Mouse (Mus musculus) liver, embryonic 14.5 days (tissue): ENCODE data around the gene Ubr2.

Experiments
- CTCF ChIP-seq: IDR thresholded peaks from 2 replicates; pipeline ENCODE4 v1.5.1; 2016; ENCODE audit warnings: antibody characterized with exemption, low read depth, control low read depth
- EP300 ChIP-seq: IDR thresholded peaks from 2 replicates; pipeline ENCODE4 v1.6.1; 2016; ENCODE audit warnings: antibody characterized with exemption, low read depth

DNA sequence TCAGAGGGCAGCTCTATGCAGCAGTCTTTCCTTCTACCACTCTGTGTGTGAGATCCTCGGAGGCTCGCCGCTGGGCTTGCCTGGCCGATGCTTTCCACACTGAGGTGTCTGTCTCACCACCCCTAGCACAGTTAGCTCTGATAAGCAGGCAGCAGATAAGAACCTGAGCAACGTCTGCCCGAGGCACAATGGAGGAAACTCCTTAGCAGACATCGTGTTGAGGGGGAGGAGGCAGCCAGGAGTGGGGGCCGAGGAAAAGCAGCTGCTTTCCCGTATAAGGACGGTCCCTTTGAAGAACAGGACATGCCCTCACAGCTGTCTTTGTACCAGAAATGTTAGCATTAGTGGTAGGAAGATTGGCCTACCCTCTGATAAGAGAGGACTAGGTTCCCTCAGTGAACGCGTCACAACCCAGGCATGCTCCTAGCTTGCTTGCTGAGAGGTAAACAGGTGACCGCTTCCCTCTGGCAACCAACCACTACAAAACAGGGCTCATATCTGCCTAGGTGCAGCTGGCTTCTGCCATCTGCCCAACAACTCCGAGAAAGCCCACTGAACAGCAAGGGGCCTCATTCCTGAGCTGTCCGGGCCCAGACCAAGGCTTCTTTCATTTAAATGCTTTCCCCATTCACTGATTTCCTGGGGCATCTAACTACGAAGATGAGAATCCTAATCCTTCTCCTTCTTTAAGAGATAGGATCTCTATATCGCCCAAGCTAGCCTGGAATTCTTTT, 124.3 kb downstream of the Ubr2 start:
- TF ChIP-seq CTCF: no peak
- TF ChIP-seq EP300: peak; percentile 45; the same call in 1 of the 2 replicates
